Mouse (Mus musculus): ENCODE results near the gene Cdk5rap1. TPM values are rescaled to one million over a fixed set of nuclear protein-coding genes. Genes with fewer than 3 reads are reported as not detected.
A peak's percentile ranks its signal among the peaks of the same experiment; 100 is the strongest.
"Not testable (repeated sequence)": the region's sequence is repeated elsewhere in the genome, so short reads cannot be mapped to it uniquely, and the experiment has no call there.

Gene Cdk5rap1
- polyA plus RNA-seq, 1 experiment from 2014 or later: 13.3 TPM

DNA sequence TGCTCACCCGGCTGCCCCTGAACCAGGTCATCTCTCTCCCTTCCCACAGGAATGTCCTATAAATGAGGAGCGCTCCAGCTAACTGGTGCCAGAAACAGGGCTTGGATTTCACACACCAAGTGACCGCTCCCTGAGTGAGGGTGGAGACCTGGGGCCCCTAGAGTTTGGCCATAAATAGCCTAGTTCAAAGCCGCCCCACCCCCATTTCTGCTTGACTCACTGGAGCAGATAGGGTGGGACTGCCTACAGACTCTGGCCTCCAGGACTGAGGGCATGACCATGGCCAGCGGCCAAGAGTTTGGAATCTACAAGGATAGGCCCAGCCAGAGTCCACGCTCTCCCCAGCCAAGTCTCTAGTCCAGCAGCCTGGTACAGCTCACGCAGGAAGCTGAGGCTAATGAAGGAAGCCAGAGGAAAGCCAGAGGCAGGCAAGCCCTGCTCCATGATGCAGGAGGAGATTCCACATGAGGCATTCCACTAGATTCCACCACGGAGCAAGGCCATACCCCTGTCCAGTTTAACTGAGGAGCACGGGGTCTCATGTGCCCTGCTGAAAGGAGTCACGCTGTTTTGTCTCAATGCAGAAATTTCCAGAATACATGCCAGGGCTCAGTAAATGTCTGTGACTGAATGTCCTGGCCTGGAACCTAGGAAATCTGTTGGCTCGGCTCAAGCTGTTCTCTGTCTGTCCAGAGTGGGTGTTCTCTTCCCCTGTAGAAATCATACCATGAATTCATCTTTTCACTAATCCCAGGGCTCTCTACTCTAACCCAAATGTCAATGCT is 17.6 kb upstream of the Cdk5rap1 start:
- H3K27me3 ChIP-seq (ENCODE audit: control insufficient read depth, insufficient read depth, low read depth, low read length): no peaks in the 10 kb centered on the region
- H3K36me3 ChIP-seq (ENCODE audit: control insufficient read depth, insufficient read depth): no peaks in the 10 kb centered on the region
- WGBS (ENCODE audit: insufficient replicate concordance): 59% methylated on average over 11 of the region's 11 CpGs
- peak; percentile 91 for ATAC-seq (ENCODE audit: low read depth)
- no peak overlapping the region for H3K9ac ChIP-seq (ENCODE audit: low read depth, low read length)
- H3K9me3 ChIP-seq (replicated peaks; ENCODE audit: control insufficient read depth, low read length): no peaks in the 10 kb centered on the region
- no peak overlapping the region for H3K4me3 ChIP-seq (ENCODE audit: low read depth, low read length)
- H3K4me1 ChIP-seq (ENCODE audit: control insufficient read depth, low read depth, low read length): peaks cover 3% of the 10 kb centered on the region; the same call in 1 of the 2 replicates
- no peak overlapping the region for H3K4me2 ChIP-seq (ENCODE audit: low read depth, low read length)
- H3K27ac ChIP-seq (ENCODE audit: low read length): peak overlapping the region; percentile 61

DNA sequence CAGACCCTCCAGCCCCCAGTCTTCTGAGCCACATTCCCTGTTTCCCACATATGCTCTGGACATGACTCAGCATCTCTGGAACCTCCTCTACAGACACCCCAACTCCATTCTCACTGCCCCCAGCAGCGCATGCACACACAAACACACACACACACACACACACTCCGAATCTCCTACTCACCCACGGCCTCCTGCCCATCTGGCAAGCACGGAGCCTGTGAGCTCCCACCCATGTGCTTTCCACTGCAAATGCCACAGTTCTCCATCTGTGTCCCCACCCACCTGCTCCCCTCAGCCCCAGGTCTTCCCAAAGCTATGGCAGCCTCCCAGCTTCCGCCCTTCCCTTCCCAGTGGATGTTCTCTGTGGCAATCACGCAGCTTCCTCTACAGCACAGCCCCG is 6.3 kb upstream of the Cdk5rap1 start:
- WGBS (ENCODE audit: insufficient replicate concordance): 62% methylated on average over 7 of the region's 7 CpGs
- H3K9me3 ChIP-seq (replicated peaks; ENCODE audit: control insufficient read depth, low read length): no peaks in the 10 kb centered on the region
- ATAC-seq (ENCODE audit: low read depth): no peak
- no peak overlapping the region for H3K4me2 ChIP-seq (ENCODE audit: low read depth, low read length)
- H3K4me3 ChIP-seq (ENCODE audit: low read depth, low read length): no peak overlapping the region
- no peaks in the 10 kb centered on the region for H3K4me1 ChIP-seq (ENCODE audit: control insufficient read depth, low read depth, low read length)
- H3K36me3 ChIP-seq (ENCODE audit: control insufficient read depth, insufficient read depth): no peaks in the 10 kb centered on the region
- H3K27ac ChIP-seq (ENCODE audit: low read length): no peak overlapping the region
- no peaks in the 10 kb centered on the region for H3K27me3 ChIP-seq (ENCODE audit: control insufficient read depth, insufficient read depth, low read depth, low read length)
- H3K9ac ChIP-seq (ENCODE audit: low read depth, low read length): no peak overlapping the region

DNA sequence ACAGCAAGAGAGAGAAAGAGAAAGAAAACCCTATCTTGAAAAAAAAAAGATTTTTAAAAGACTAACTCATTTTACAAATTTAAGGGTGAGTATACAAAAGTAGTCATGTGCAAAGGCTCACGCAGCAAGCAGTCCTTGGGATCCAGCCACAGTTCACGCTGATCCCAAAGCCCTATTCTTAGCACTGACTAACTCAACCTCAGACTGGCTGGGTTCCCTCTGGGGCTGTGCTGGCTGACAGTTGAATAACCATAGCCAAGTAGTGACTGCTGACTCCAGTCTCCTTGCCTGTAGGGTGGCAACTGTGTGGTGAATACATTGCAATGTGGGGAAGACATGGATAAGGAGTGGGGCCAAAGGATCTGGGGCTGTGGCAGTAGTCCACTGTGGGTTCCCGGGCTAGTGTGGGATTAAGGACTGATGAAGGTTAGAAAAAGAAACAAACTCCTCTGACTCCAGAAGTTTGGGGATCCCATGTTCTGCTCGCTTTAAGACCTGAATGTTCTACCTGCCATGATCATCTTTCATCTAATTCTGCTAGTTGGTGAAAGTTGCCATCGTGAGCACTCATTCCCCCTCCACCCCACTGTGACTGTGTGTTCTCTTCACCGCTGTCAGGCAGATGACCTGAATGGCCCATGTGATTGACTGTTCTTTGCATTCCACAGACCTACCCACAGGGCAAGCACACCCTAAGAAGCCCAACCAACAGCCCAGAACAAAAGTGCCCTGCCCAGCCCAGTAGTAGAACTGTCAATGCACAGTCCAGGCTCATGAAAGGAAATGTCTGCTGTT is 2.2 kb upstream of the Cdk5rap1 start:
- Histone ChIP-seq H3K36me3 (ENCODE audit: control insufficient read depth, insufficient read depth) (no peaks in the 10 kb centered on the region), H3K9me3 (replicated peaks; ENCODE audit: control insufficient read depth, low read length) (no peaks in the 10 kb centered on the region), H3K9ac (ENCODE audit: low read depth, low read length) (no peak overlapping the region), H3K4me3 (ENCODE audit: low read depth, low read length) (no peak overlapping the region), H3K27me3 (ENCODE audit: control insufficient read depth, insufficient read depth, low read depth, low read length) (no peaks in the 10 kb centered on the region), H3K27ac (ENCODE audit: low read length) (no peak overlapping the region), H3K4me1 (ENCODE audit: control insufficient read depth, low read depth, low read length) (peaks cover 5% of the 10 kb centered on the region), H3K4me2 (ENCODE audit: low read depth, low read length) (no peak overlapping the region)
- no peak for ATAC-seq (ENCODE audit: low read depth)
- 77% methylated on average over 6 of the region's 6 CpGs for WGBS (ENCODE audit: insufficient replicate concordance)

DNA sequence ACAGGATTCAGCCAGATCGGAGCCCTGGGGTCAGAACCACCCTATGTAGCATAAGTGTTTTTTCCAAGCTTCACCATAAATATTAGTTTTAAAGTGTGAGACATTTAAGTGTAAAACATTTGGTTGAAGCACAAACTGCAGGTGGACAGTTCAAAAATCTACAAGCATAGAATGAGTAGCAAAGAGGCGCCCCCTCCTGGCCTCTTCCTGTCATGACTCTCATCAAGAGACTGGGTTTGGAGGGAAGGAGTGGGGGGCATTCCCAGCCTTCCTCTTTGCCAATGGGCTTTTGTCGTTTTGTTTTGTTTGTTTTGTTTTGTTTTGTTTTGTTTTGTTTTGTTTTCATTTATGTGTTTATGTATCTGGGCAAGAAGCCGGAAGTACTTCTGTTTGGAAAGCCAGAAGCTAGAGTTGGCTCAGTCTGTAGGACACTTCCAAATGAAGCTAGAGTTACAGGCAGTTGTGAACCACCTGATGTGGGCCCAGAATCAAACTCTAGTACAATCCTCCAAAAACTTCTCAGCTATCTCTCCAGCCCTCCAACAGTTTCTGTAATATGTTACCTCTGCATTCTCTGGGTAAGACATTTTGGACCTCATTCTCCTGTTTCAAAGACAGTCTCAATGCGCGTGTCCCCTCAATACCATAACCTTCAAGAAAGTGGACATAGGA is 1.3 kb upstream of the Cdk5rap1 start:
- H3K9ac ChIP-seq (ENCODE audit: low read depth, low read length): no peak overlapping the region
- 51% methylated on average over 6 of the region's 6 CpGs for WGBS (ENCODE audit: insufficient replicate concordance)
- H3K9me3 ChIP-seq (replicated peaks; ENCODE audit: control insufficient read depth, low read length): no peaks in the 10 kb centered on the region
- no peak for ATAC-seq (ENCODE audit: low read depth)
- H3K36me3 ChIP-seq (ENCODE audit: control insufficient read depth, insufficient read depth): no peaks in the 10 kb centered on the region
- peaks cover 5% of the 10 kb centered on the region for H3K4me1 ChIP-seq (ENCODE audit: control insufficient read depth, low read depth, low read length)
- H3K27me3 ChIP-seq (ENCODE audit: control insufficient read depth, insufficient read depth, low read depth, low read length): no peaks in the 10 kb centered on the region
- no peak overlapping the region for H3K27ac ChIP-seq (ENCODE audit: low read length)
- H3K4me3 ChIP-seq (ENCODE audit: low read depth, low read length): no peak overlapping the region
- H3K4me2 ChIP-seq (ENCODE audit: low read depth, low read length): no peak overlapping the region

DNA sequence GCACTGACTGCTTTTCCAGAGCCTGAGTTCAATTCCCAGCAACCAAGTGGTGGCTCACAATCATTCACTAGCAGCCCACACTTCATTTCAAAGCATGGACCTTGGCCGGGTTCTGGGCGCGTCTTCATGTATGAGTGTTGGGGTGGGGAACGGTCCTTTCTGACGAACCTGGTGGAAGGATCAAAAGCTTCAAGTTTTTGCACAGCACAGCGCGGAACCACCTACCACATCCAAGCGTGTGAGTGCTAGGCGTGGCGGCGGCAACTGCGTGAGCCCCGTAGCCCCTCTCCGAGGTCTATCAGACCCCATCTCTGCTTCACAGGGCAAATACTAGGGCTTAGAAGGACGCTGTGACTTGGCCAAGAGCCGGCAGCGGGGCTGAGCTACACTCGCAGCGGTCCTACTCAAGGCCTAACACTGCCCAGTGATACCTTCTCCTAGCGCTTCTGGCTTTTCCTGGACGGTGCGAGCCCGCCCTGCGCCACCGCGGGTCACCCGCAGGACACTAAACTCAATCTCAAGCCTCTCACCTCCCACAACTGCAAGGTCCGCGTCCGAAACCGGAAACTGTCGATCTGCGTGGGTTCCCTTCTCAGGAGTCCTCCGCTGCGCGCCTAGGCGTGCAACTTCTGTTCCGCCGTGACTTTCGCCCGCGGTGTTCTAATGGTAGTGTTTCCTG is 520 bp downstream of the Cdk5rap1 start:
- Histone ChIP-seq H3K27ac (ENCODE audit: low read length) (peak overlapping the region; percentile 90), H3K9ac (ENCODE audit: low read depth, low read length) (peak overlapping the region; percentile 97), H3K4me3 (ENCODE audit: low read depth, low read length) (peak overlapping the region; percentile 89), H3K4me2 (ENCODE audit: low read depth, low read length) (peak overlapping the region; percentile 76), H3K36me3 (ENCODE audit: control insufficient read depth, insufficient read depth) (no peaks in the 10 kb centered on the region), H3K27me3 (ENCODE audit: control insufficient read depth, insufficient read depth, low read depth, low read length) (no peaks in the 10 kb centered on the region), H3K9me3 (replicated peaks; ENCODE audit: control insufficient read depth, low read length) (no peaks in the 10 kb centered on the region), H3K4me1 (ENCODE audit: control insufficient read depth, low read depth, low read length) (peaks cover 5% of the 10 kb centered on the region)
- ATAC-seq (ENCODE audit: low read depth): peak; percentile 92
- WGBS (ENCODE audit: insufficient replicate concordance): under 1% methylated on average over 42 of the region's 42 CpGs

DNA sequence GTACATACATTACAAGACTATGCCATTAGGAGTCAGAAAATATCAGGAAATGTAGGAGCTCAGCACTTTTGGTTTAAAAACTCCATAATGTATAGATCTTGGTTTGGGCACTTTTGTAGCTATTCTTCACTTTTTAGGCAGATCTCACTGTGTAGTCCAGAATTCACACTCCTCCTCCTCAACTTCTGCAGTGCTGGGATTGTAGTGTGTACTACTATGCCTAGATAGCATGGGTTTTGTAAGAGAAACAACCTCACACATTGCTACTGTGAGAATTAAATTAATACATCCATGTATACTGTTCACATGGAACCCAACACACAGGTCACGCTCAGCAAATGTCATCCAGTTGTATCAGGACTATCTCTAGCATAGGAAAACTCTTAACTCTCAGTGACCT is 5.3 kb downstream of the Cdk5rap1 start:
- no peaks in the 10 kb centered on the region for H3K27me3 ChIP-seq (ENCODE audit: control insufficient read depth, insufficient read depth, low read depth, low read length)
- no peak overlapping the region for H3K9ac ChIP-seq (ENCODE audit: low read depth, low read length)
- no peak overlapping the region for H3K27ac ChIP-seq (ENCODE audit: low read length)
- 79% methylated on average over 1 of the region's 1 CpGs for whole genome bisulfite sequencing (ENCODE audit: insufficient replicate concordance)
- H3K4me3 ChIP-seq (ENCODE audit: low read depth, low read length): no peak overlapping the region
- peaks cover 3% of the 10 kb centered on the region for H3K4me1 ChIP-seq (ENCODE audit: control insufficient read depth, low read depth, low read length)
- peaks cover 9% of the 10 kb centered on the region; the same call in 1 of the 2 replicates for H3K36me3 ChIP-seq (ENCODE audit: control insufficient read depth, insufficient read depth)
- no peaks in the 10 kb centered on the region for H3K9me3 ChIP-seq (replicated peaks; ENCODE audit: control insufficient read depth, low read length)
- no peak for ATAC-seq (ENCODE audit: low read depth)
- H3K4me2 ChIP-seq (ENCODE audit: low read depth, low read length): no peak overlapping the region

DNA sequence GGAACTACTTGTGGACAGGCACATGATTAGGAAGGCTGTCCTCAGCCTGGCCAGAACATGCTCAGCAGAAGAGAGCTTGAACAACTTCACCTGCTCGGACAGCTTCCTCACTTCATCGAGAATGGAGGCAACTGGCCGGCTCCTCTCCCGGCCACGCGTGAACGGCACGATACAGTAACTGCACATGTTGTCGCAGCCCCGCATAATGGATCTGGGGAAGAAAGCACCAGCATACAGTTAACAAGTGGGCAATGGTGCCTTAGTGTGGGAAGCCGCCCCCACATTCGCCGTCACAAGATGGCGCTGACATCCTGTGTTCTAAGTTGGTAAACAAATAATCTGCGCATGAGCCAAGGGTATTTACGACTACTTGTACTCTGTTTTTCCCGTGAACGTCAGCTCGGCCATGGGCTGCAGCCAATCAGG is 18.8 kb downstream of the Cdk5rap1 start:
- Histone ChIP-seq H3K4me2 (ENCODE audit: low read depth, low read length) (0 out of 2 replicates have a peak overlapping the region, but pooled peaks have one; percentile 22), H3K27ac (ENCODE audit: low read length) (peak overlapping the region; percentile 67), H3K4me3 (ENCODE audit: low read depth, low read length) (peak overlapping the region; percentile 50), H3K9ac (ENCODE audit: low read depth, low read length) (peak overlapping the region; percentile 57)
- H3K4me1 ChIP-seq (ENCODE audit: control insufficient read depth, low read depth, low read length); H3K9me3 ChIP-seq (replicated peaks; ENCODE audit: control insufficient read depth, low read length); H3K27me3 ChIP-seq (ENCODE audit: control insufficient read depth, insufficient read depth, low read depth, low read length); H3K36me3 ChIP-seq (ENCODE audit: control insufficient read depth, insufficient read depth): not testable (repeated sequence)
- peak; percentile 65 for ATAC-seq (ENCODE audit: low read depth)
- WGBS (ENCODE audit: insufficient replicate concordance): 62% methylated on average over 14 of the region's 19 CpGs

DNA sequence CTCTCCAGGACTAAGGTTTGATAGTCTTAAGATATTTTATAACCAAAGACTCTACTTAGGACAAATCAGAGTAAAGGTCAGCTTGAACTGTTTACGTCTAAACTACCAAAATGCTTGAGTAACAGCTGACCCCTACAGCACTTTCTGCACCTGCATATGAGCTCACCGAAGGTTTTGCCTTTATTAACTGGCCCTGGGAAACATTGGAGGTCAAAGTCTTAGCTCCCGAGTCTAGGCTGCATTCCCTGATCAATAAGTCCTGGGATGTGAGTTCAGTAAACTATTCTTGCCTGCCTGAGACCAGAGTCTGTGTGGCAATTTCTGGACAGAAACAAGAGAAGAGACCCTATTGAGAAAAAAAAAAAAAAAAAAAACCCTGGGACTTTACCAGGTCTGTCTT is 24.7 kb downstream of the Cdk5rap1 start:
- Histone ChIP-seq H3K9ac (ENCODE audit: low read depth, low read length) (no peak overlapping the region), H3K36me3 (ENCODE audit: control insufficient read depth, insufficient read depth) (peaks cover 5% of the 10 kb centered on the region), H3K27me3 (ENCODE audit: control insufficient read depth, insufficient read depth, low read depth, low read length) (no peaks in the 10 kb centered on the region), H3K4me3 (ENCODE audit: low read depth, low read length) (no peak overlapping the region), H3K9me3 (replicated peaks; ENCODE audit: control insufficient read depth, low read length) (no peaks in the 10 kb centered on the region), H3K27ac (ENCODE audit: low read length) (no peak overlapping the region), H3K4me2 (ENCODE audit: low read depth, low read length) (no peak overlapping the region), H3K4me1 (ENCODE audit: control insufficient read depth, low read depth, low read length) (no peaks in the 10 kb centered on the region)
- ATAC-seq (ENCODE audit: low read depth): peak; percentile 45
- WGBS (ENCODE audit: insufficient replicate concordance): 58% methylated on average over 3 of the region's 3 CpGs

Measured in liver, embryonic 16.5 days (tissue).